Mouse (Mus musculus) kidney, adult 2 months (tissue): Measurements from ENCODE around the gene Eefsec. TPM values are rescaled to one million over a fixed set of nuclear protein-coding genes. Genes with fewer than 3 reads are reported as not detected.

Experiments
- DNase-seq: peaks from one replicate; pipeline ENCODE4 v3.0.0; 2021
- H3K27ac ChIP-seq: fragments of 200-500 bp; 2 replicates; pipeline ENCODE4 v1.5.1; 2012; ENCODE audit warnings: low read depth, low read length, control low read depth, inconsistent platforms; ENCODE audit not compliant: insufficient read depth
- H3K27me3 ChIP-seq: fragments of 200-500 bp; replicated peaks from 2 replicates; pipeline ENCODE4 v1.6.1; 2012; ENCODE audit warnings: mild to moderate bottlenecking, moderate library complexity, low read length, inconsistent platforms; ENCODE audit not compliant: control insufficient read depth, insufficient read depth
- H3K36me3 ChIP-seq: fragments of 200-500 bp; 2 replicates; pipeline ENCODE4 v1.6.1; 2012; ENCODE audit warnings: mild to moderate bottlenecking, moderate library complexity, low read length, inconsistent platforms; ENCODE audit not compliant: control insufficient read depth, insufficient read depth
- H3K4me1 ChIP-seq: fragments of 200-500 bp; 2 replicates; pipeline ENCODE4 v1.6.1; 2011; ENCODE audit warnings: low read length; ENCODE audit not compliant: control insufficient read depth, insufficient read depth
- H3K4me3 ChIP-seq: fragments of 200-500 bp; 2 replicates; pipeline ENCODE4 v1.5.1; 2011; ENCODE audit warnings: mild to moderate bottlenecking, low read depth, low read length, control low read depth; ENCODE audit not compliant: insufficient read depth
- CTCF ChIP-seq: fragments of 200-500 bp; conservative IDR thresholded peaks from 2 replicates; pipeline ENCODE4 v1.5.1; 2011; ENCODE audit warnings: low read depth, mild to moderate bottlenecking, control low read depth, low read length, moderate library complexity, mixed read lengths; ENCODE audit not compliant: insufficient read depth, insufficient read length
- POLR2A ChIP-seq: fragments of 200-500 bp; IDR thresholded peaks from one replicate; pipeline ENCODE4 v1.6.1; 2011; ENCODE audit warnings: low read depth, low read length, control low read depth
- WGBS: fragments of 180-500 bp; shearing (Covaris S2); methylation state at CpG from one replicate; pipeline ENCODE4 v1.1.7; 2018; 5-methylcytosine and 5-hydroxymethylcytosine counted together
- polyA plus RNA-seq: library from polyadenylated mRNA; depleted of rRNA; stranded (reverse); fragments of >200 nt; gene quantifications from 2 replicates; pipeline ENCODE4 v1.2.3, GENCODE M21; 2012

The Eefsec gene
- polyA plus RNA-seq, 1 experiment, result 32.5 TPM

GRCm38 (mm10) chr6:88341182-88341581, 105.2 kb downstream of the Eefsec start:
- TF ChIP-seq POLR2A (no peak), CTCF (no peak)
- no peak for DNase-seq
- WGBS, result 100% methylated on average over 3 of the region's 3 CpGs
- H3K4me3 ChIP-seq, result no peak overlapping the region
- H3K27ac ChIP-seq, result no peak overlapping the region
- H3K4me1 ChIP-seq, result peaks cover 8% of the 10 kb centered on the region
- H3K27me3 ChIP-seq, result no peaks in the 10 kb centered on the region
- H3K36me3 ChIP-seq, result no peaks in the 10 kb centered on the region

DNA sequence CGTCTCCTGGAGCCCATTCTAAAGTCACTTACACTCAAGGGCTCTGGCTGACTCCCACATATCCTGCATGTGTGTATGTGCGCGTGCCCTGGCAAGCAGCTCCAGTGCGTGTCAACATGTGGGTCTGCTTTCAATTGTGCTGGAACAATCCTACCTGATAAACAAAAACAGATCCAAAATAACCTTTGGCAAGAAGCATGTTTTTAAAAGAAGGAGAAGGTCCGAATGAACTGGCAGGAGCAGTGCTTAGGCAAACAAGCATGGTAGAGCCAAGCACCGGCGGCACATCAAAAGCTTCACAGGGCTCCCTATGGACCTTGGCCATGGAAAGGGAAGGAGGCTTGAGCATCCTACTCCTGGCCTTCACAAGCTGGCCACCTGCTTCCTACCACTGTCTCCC, 105.6 kb downstream of the Eefsec start:
- H3K4me1 ChIP-seq, result peaks cover 7% of the 10 kb centered on the region
- H3K36me3 ChIP-seq, result no peaks in the 10 kb centered on the region
- WGBS, result 88% methylated on average over 7 of the region's 7 CpGs
- peak; percentile 25 for DNase-seq
- no peaks in the 10 kb centered on the region for H3K27me3 ChIP-seq
- H3K4me3 ChIP-seq, result no peak overlapping the region
- H3K27ac ChIP-seq, result no peak overlapping the region
- TF ChIP-seq CTCF, result no peak

GRCm38 (mm10) chr6:88329336-88329735, 117.0 kb downstream of the Eefsec start:
- H3K27me3 ChIP-seq, result no peaks in the 10 kb centered on the region
- H3K4me1 ChIP-seq, result no peaks in the 10 kb centered on the region
- no peak for DNase-seq
- no peaks in the 10 kb centered on the region for H3K36me3 ChIP-seq
- no peak overlapping the region for H3K27ac ChIP-seq
- H3K4me3 ChIP-seq, result no peak overlapping the region
- TF ChIP-seq CTCF (no peak), POLR2A (no peak)

DNA sequence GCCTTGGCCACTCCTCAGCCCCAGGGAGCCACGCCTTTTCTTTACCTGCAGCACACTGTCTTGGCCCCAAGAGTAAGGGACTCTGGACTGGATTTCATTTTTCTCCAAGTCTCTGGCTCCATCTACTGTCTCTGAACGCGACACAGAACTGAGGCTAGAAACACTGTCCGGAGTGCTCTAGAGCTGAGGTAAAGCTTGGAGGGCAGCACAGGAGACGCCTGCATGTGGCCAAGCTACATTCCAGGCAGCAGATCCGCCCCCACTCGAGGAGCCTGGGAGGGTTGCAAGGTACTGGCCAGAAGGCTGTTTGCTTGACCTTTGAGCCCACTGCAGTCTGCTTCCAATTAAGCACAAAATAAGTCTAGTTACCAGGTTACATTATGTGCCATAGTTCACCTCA, 124.5 kb downstream of the Eefsec start:
- peak; percentile 60; the same call in 1 of the 2 replicates for TF ChIP-seq CTCF
- TF ChIP-seq POLR2A, result no peak
- H3K27ac ChIP-seq, result peak overlapping the region; percentile 67; the same call in 1 of the 2 replicates
- 23% methylated on average over 7 of the region's 7 CpGs for WGBS

DNA sequence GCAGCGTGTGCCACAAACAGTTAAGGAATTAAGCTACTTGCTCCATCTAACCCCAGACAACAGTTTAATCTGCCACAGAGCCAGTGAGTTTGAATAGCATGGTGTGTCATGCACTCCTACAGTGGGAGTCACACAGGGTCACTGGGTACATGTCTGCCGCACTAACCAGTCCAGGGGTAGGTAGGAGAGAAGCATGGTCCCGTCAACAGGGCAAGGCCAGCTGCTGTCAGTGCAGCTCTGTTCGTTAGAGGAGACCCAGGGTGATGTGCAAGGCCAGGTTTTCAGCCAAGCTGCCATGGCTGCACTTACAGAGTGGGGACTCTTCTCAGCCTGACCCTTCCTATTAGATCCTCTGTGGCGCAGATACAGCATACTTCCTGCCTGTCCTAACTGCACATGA, 125.1 kb downstream of the Eefsec start:
- TF ChIP-seq CTCF (no peak), POLR2A (no peak)
- peak overlapping the region; percentile 29; the same call in 1 of the 2 replicates for H3K27ac ChIP-seq
- 64% methylated on average over 5 of the region's 5 CpGs for WGBS

More for the DNA sequence above, 124.5 kb downstream of the Eefsec start:
- Histone ChIP-seq H3K4me1 (peaks cover 8% of the 10 kb centered on the region), H3K4me3 (no peak overlapping the region), H3K27me3 (no peaks in the 10 kb centered on the region), H3K36me3 (no peaks in the 10 kb centered on the region)
- DNase-seq, result peak; percentile 94

GRCm38 (mm10) chr6:88319735-88320134, 126.6 kb downstream of the Eefsec start:
- H3K27me3 ChIP-seq, result no peaks in the 10 kb centered on the region
- TF ChIP-seq CTCF, result no peak
- no peak for TF ChIP-seq POLR2A
- H3K4me1 ChIP-seq, result peaks cover 8% of the 10 kb centered on the region
- no peak overlapping the region for H3K27ac ChIP-seq
- WGBS, result 95% methylated on average over 1 of the region's 1 CpGs
- no peak for DNase-seq
- no peak overlapping the region for H3K4me3 ChIP-seq
- no peaks in the 10 kb centered on the region for H3K36me3 ChIP-seq

More for the DNA sequence above, 125.1 kb downstream of the Eefsec start:
- no peaks in the 10 kb centered on the region for H3K27me3 ChIP-seq
- H3K4me3 ChIP-seq, result no peak overlapping the region
- H3K4me1 ChIP-seq, result peaks cover 8% of the 10 kb centered on the region
- no peak for DNase-seq
- H3K36me3 ChIP-seq, result no peaks in the 10 kb centered on the region

DNA sequence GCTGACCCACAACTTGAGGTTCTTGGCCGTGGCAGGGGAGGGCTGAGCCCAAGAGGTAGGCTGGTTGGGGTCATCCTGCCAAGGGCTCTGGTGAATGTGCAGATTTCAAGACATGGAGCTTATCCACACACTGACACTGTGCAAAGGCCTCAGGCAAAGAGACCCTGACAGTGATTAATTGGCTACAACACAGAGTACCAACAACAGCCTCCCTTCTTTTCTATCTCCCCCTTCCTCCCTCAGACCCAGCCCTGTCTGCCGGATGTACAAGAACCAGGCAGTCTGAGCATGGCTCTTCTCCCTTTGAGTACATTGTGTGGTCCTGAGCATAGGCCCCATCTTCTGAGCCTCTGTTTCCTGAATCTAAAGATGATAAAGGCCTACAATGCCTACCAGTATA, 131.0 kb downstream of the Eefsec start:
- Histone ChIP-seq H3K27ac (no peak overlapping the region), H3K4me3 (no peak overlapping the region), H3K4me1 (no peaks in the 10 kb centered on the region), H3K36me3 (no peaks in the 10 kb centered on the region), H3K27me3 (no peaks in the 10 kb centered on the region)
- TF ChIP-seq CTCF (no peak), POLR2A (no peak)
- WGBS, result 87% methylated on average over 2 of the region's 2 CpGs
- no peak for DNase-seq
